Mouse (Mus musculus) layer of hippocampus, postnatal 25 days (tissue): Measurements from ENCODE around the gene Gpat2. TPM values are rescaled to one million over a fixed set of nuclear protein-coding genes. Genes with fewer than 3 reads are reported as not detected.

Source experiments
- DNase-seq, 2 experiments: peaks; one replicate each; pipeline ENCODE4 v3.0.0; 2022; ENCODE audit warnings: mixed read lengths in 2 of 2, low spot score in 1 of 2; ENCODE audit errors: extremely low spot score in 1 of 2
- total RNA-seq, 2 experiments: library from RNA; stranded (reverse); gene quantifications; 2 replicates each; pipeline ENCODE4 v1.2.3; 2021

Gene Gpat2
- under 1 TPM; 0.26 to 0.27 TPM for total RNA-seq

- DNase-seq: no peak
Observed at GRCm38 (mm10) chr2:127424977-127425376, at the start of gene Gpat2. Gene Gpat2, plus strand, starts transcription at chr2:127425199.

- no peak for DNase-seq
Observed at GRCm38 (mm10) chr2:127375759-127376341, 49.1 kb upstream of the Gpat2 start.

- DNase-seq: no peak
Observed at GRCm38 (mm10) chr2:127376423-127377051, 48.5 kb upstream of the Gpat2 start.

- DNase-seq: no peak
Observed at GRCm38 (mm10) chr2:127377942-127378610, 46.9 kb upstream of the Gpat2 start.

GRCm38 (mm10) chr2:127378611-127378990, 46.4 kb upstream of the Gpat2 start:
- DNase-seq: no peak

- DNase-seq: no peak
Observed at GRCm38 (mm10) chr2:127379250-127379649, 45.7 kb upstream of the Gpat2 start.

GRCm38 (mm10) chr2:127383881-127384280, 41.1 kb upstream of the Gpat2 start:
- DNase-seq: no peak

GRCm38 (mm10) chr2:127387521-127387920, 37.5 kb upstream of the Gpat2 start:
- DNase-seq: no peak

- DNase-seq: no peak
Observed at GRCm38 (mm10) chr2:127390352-127390751, 34.6 kb upstream of the Gpat2 start.

GRCm38 (mm10) chr2:127390846-127391245, 34.2 kb upstream of the Gpat2 start:
- no peak for DNase-seq

- DNase-seq: no peak
Observed at GRCm38 (mm10) chr2:127391323-127391722, 33.7 kb upstream of the Gpat2 start.

GRCm38 (mm10) chr2:127394606-127395161, 30.3 kb upstream of the Gpat2 start:
- no peak for DNase-seq

GRCm38 (mm10) chr2:127398738-127399137, 26.3 kb upstream of the Gpat2 start:
- no peak for DNase-seq

- DNase-seq: no peak
Observed at GRCm38 (mm10) chr2:127411126-127411525, 13.9 kb upstream of the Gpat2 start.

GRCm38 (mm10) chr2:127415806-127416205, 9.2 kb upstream of the Gpat2 start:
- no peak for DNase-seq

GRCm38 (mm10) chr2:127416706-127417105, 8.3 kb upstream of the Gpat2 start:
- DNase-seq: no peak

- no peak for DNase-seq
Observed at GRCm38 (mm10) chr2:127418266-127418970, 6.6 kb upstream of the Gpat2 start.

- DNase-seq: peak; percentile 25 to 44
Observed at GRCm38 (mm10) chr2:127430238-127430637, 5.2 kb downstream of the Gpat2 start.

- DNase-seq: no peak
Observed at GRCm38 (mm10) chr2:127433487-127434295, 8.7 kb downstream of the Gpat2 start.

GRCm38 (mm10) chr2:127435135-127435534, 10.1 kb downstream of the Gpat2 start:
- DNase-seq: peak in 1 of 2 experiments; percentile 49
